Mouse (Mus musculus) embryo, embryonic 9.5 days (tissue): ENCODE measurements at regions not wholly inside any gene's neighbourhood (a gene's known extent, or its start where the extent isn't known, plus 50 kb on each side); places are given as distances from the start of the nearest gene placed in this dataset.

Experiments
- DNase-seq: peaks from one replicate; pipeline ENCODE4 v3.0.0-alpha.2; 2017; ENCODE audit errors: extremely low spot score

DNA sequence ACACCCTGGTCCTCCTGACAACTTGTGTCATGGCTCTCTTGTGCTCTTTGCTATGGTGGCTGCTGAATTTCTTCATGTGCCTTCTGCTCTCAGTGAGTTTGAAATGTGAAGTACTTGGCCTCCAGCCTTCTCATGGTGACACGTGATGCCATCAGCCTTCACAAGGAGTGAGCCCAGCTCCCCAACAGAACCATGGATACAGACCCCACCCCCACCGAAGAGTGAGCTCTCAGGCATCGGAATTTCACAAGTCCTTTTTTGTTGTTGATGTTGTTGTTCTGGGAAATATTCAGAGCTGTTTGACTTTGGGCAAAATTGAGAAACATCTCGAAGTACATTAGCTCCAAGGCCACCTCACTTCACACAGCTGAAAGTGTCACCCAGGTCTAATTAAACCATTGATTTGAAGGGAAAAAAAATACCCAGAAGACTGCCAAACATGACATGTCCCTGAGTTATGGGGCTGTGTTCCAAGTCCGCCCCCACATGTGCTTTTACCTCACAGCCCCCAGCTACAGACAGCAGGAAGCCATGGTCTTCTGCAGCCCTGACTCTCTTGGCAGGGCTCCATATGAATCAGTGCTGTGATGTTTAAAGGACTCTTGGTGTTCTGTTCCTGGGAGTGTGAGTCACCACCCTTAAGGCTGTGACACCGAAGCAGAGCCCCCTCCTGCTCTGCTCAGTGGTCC, 205.2 kb upstream of the A230072I06Rik start:
- DNase-seq, result no peak

- no peak for DNase-seq
These were observed 202.7 kb upstream of the A230072I06Rik start for GRCm38 (mm10) chr8:12075943-12076342.

DNA sequence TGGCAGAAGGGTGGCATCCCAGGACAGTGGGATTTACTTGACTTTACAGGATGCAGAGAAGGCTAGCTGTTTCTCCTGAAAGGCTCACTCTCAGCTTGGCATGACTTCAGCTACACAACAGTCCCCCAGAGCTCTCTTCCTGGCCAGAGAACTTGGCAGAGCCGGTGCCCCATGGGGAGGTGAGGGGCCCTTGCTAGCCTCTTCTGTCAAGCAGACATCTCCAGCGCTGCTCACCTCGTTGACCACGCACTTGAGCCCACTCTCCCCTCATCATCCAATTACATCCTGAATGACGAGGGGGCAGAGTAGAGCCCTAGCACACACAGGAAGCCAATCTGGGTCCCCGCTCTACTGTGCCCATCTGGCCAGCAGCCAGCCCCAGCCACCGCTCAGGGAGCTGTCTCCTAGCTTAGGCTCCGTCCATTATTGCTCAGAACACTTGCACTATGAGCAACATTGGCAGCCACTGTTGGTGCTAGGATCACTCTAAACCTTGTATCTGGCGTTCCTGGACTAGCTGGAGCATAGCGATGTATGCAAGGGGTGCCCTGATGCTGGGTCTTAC, 201.7 kb upstream of the A230072I06Rik start:
- no peak for DNase-seq

DNA sequence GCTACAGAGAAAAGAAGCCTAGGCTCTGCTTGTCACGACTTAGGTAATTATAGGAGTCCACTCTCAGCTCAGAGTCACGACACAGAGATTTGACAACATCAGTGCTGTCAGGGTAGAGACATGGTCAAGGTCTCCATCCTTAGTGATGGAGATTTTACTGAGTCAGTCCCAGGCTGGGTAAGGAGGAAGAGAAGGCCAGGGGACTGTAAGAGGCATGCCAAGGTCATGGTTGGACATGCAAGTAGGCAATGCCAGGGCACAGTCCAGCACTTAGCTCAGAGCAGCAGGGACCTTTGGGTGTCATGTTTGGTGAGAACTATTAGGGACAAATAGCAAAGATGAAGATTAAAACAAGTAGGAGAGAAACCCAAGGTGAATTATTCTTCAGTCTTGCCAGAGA, 200.7 kb upstream of the A230072I06Rik start:
- no peak for DNase-seq

- DNase-seq, result no peak
These were observed 199.7 kb upstream of the A230072I06Rik start for GRCm38 (mm10) chr8:12078679-12079566.

DNA sequence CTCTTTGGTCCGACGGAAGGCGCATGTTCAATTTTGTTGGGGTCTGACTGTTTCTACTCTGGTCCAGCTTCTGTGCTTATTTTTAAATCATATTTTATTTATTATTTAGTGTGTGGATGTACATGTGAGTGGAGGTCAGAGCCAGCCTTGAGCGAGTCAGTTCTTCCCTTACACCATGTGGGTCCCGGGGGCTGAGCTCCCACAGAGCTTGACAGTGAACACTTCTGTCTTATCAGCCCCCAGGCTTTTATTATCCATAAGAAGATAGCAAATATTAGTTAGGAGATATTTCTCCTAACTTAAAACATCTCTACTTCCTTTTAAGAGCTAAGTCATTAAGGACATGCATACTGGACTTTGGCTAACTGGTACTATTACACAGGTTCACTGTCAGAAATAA, 197.1 kb upstream of the A230072I06Rik start:
- no peak for DNase-seq

GRCm38 (mm10) chr8:12087192-12087800, 191.3 kb upstream of the A230072I06Rik start:
- no peak for DNase-seq

GRCm38 (mm10) chr8:12100145-12100544, 178.5 kb upstream of the A230072I06Rik start:
- DNase-seq, result no peak

DNA sequence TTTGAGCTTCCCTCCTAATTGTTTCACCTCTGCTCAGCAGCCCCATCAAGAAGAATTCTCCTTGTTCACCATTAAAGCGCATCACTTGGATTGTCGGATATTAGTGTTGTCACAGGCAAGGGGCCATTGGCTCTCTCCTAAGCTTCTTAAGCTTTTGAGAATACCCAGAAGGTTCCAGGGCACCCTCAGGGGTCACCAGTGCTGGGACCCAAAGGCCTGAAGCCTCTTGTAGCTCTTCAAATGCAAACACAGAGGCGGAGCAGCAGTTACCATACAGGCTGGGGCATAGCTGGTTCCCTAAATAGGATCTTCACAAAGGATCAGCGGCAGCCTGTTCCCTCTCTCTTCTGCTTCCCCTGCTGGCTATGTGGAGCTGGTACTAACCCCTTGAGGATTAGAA, 175.3 kb upstream of the A230072I06Rik start:
- DNase-seq, result no peak

- DNase-seq, result peak; percentile 43
These were observed 173.3 kb upstream of the A230072I06Rik start for GRCm38 (mm10) chr8:12105106-12105901.

DNA sequence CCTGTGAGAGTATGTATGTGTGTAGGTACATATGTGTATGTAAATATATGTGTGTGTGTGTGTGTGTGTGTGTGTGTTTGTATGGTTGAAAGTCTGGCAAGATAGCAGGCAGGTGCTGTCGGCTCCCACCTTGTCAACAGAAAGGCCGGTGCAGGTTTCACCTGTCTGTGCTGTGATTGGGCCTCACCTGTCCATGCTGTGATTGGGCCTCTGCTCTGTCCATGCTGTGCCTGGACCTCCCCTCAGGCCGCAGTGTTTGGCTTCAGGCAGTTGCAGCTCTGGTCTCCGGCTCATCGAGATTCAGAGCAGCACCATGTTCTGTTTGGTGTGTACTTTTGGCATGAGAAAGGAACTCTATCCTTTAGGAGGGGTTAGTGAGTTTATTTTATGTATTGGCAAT, 170.0 kb upstream of the A230072I06Rik start:
- DNase-seq, result no peak

- DNase-seq, result no peak
These were observed 167.0 kb upstream of the A230072I06Rik start for GRCm38 (mm10) chr8:12111626-12112025.

GRCm38 (mm10) chr8:12113023-12113422, 165.6 kb upstream of the A230072I06Rik start:
- no peak for DNase-seq

GRCm38 (mm10) chr8:12126374-12127001, 152.1 kb upstream of the A230072I06Rik start:
- DNase-seq, result no peak

- no peak for DNase-seq
These were observed 151.4 kb upstream of the A230072I06Rik start for GRCm38 (mm10) chr8:12127106-12127800.

- no peak for DNase-seq
These were observed 150.7 kb upstream of the A230072I06Rik start for GRCm38 (mm10) chr8:12127801-12128490.

DNA sequence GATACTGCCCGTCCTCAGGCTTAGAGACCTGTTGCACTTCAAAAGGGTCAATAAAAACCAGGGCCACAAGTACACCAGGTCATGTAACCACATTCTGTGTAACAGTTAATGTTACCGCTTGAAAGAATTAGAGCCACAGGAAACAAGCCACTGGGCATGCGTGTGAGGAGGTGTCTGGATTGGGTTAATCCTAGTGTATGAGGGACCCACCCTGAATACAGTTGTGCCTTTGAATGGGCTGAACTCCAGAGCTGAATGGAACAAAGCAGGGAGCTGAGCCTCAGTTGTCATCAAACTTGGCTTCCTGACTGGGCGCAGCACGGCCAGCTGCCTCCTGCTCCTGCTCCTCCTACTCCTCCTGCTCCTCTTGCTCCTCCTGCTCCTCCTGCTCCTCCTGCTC, 148.0 kb upstream of the A230072I06Rik start:
- no peak for DNase-seq

- no peak for DNase-seq
These were observed 144.4 kb upstream of the A230072I06Rik start for GRCm38 (mm10) chr8:12134200-12134599.

GRCm38 (mm10) chr8:12135392-12136177, 143.0 kb upstream of the A230072I06Rik start:
- no peak for DNase-seq
